Mouse (Mus musculus) G1E (cell line): ENCODE data around the gene Gpatch2.

ENCODE experiments used
- CTCF ChIP-seq: IDR thresholded peaks from 2 replicates; pipeline ENCODE4 v1.5.1; 2012; ENCODE audit warnings: low read depth, low read length, inconsistent platforms, mixed read lengths
- GATA1 ChIP-seq: IDR thresholded peaks from 2 replicates; pipeline ENCODE4 v1.6.1; 2012; ENCODE audit warnings: borderline replicate concordance, low read length, inconsistent platforms, mixed read lengths
- GATA2 ChIP-seq: IDR thresholded peaks from 2 replicates; pipeline ENCODE4 v1.6.1; 2012; ENCODE audit warnings: low read depth, low read length, inconsistent platforms, borderline replicate concordance
- POLR2AphosphoS5 ChIP-seq: IDR thresholded peaks from 2 replicates; pipeline ENCODE4 v1.6.1; 2012; ENCODE audit warnings: low read depth, low read length, inconsistent platforms; ENCODE audit not compliant: insufficient replicate concordance
- TAL1 ChIP-seq: conservative IDR thresholded peaks from 2 replicates; pipeline ENCODE4 v1.6.1; 2012; ENCODE audit warnings: low read depth, low read length, inconsistent platforms, mixed read lengths

- TF ChIP-seq CTCF (no peak), GATA1 (no peak), POLR2AphosphoS5 (no peak), TAL1 (no peak), GATA2 (no peak)
Measured at GRCm38 (mm10) chr1:187295038-187295559, 79.8 kb downstream of the Gpatch2 start.
